Mouse (Mus musculus) kidney, postnatal 10 days (tissue): ENCODE results near the gene Zfp629.

Experiments
- DNase-seq: peaks from one replicate; pipeline ENCODE4 v3.0.0; 2021; ENCODE audit warnings: mixed read lengths

Zfp629 gene

DNA sequence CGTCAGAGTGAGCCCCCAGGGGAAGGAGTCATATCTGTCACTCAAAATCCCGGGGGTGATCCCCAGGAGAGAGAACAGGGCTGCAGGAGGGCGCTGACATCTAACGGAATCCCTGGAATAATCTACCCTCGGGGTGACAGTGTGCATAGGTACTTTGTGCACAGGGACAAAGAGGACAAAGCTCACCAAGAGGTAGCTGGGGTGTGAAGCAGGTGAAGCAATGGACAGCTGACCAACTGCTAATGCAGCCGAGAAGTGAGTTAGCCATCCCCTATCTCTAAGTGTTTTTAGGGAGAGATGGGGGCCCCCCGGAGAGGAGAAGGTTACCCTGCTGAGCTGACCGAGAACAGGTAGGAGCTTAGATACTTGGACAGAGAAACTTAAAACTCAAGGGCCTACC is 1.5 kb downstream of the Zfp629 start:
- no peak for DNase-seq

- no peak for DNase-seq
Measured at GRCm38 (mm10) chr7:127613501-127613900, 2.1 kb downstream of the Zfp629 start.

DNA sequence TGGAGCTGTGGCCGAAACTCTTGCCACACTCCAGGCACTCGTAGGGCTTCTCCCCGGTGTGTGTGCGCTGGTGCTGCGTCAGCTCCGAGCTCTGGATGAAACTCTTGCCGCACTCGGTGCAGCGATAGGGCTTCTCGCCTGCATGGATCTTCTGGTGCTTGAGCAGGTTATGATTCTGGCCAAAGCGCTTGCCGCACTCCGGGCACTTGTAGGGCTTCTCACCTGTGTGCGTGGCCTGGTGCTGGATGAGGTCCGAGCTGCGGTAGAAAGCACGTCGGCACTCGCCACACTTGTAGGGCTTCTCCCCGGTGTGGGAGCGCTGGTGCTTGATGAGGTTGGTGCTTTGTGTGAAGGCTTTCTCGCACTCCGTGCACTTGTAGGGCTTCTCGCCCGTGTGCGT is 4.0 kb downstream of the Zfp629 start:
- no peak for DNase-seq

- DNase-seq = no peak
Measured at GRCm38 (mm10) chr7:127611011-127611410, 4.6 kb downstream of the Zfp629 start.

- DNase-seq = no peak
Measured at GRCm38 (mm10) chr7:127607150-127607549, 8.4 kb downstream of the Zfp629 start.

- no peak for DNase-seq
Measured at GRCm38 (mm10) chr7:127604256-127604655, 11.3 kb downstream of the Zfp629 start.

DNA sequence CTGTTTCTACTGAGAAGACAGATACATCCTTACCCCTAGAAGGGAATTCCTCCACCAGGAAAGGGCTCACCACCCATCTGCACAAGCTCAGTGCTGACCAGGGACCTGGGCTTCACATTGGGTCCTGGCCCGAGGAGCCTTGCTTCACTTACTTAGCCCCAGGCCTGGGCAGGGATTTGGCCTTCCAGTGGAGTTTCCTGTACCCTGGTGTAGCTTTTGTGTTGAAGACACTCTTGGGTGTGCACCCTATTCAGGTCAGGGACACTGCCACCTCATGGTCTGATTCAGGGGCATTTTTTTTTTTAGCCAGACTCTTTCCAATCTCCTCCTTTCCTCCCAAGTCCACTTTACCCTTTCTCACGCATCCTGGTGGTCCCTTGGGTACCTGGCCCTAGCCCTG is 12.7 kb downstream of the Zfp629 start:
- DNase-seq = no peak

- no peak for DNase-seq
Measured at GRCm38 (mm10) chr7:127601735-127602134, 13.9 kb downstream of the Zfp629 start.

DNA sequence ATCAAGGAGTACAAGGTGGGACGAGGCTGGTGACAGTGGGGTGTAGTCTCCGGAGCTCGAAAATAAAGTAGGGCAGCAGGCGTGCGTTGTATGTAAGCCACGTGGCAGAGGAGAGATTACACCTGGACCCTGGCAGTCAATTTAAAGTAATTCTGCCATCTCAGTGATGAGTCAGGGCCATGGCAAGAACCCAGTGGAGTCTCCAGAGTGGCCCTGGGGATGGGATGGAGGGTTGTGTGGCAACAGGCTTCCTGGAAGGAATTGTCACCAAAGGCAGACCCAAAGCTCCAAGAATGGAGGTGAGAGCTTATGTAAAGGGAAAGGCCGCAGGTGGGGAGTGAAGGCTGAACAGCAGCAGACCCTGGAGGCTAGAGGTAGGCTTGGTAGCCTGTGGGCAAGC is 15.0 kb downstream of the Zfp629 start:
- no peak for DNase-seq

GRCm38 (mm10) chr7:127596747-127597146 is 18.9 kb downstream of the Zfp629 start:
- no peak for DNase-seq

GRCm38 (mm10) chr7:127592575-127592974 is 23.0 kb downstream of the Zfp629 start:
- DNase-seq = no peak

DNA sequence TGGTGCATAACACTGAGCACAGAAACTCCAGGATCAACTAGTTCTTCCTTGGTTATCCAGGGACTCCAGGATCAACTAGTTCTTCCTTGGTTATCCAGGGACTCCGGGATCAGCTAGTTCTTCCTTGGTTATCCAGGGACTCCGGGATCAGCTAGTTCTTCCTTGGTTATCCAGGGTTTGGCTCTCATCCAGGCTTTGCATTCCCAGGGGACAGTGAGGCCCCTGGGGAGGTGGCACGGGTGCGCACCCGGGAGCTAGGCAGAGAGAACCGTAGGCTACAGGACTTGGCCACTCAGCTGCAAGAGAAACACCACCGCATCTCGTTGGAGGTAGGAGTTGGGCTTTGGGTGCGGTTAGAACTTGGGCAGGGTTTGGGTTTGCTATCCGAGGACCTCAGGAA is 24.5 kb downstream of the Zfp629 start:
- no peak for DNase-seq

GRCm38 (mm10) chr7:127589637-127590036 is 26.0 kb downstream of the Zfp629 start:
- DNase-seq = no peak

DNA sequence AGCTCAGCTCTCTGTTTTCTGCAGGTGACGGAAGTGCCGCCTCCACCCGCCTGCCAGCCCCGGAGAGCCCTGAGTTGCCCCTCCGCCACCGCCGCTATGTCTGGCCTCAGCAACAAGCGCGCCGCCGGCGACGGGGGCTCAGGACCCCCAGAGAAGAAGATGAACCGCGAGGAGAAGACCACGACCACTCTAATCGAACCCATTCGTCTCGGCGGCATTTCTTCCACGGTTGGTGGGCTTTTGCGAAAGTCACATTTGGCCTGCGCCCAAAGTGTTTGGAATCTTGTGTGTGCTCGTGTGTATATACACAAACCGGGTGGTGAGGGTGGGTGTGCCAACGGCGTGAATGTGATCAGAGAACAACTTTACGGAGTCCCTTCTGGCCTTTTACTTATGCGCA is 26.7 kb downstream of the Zfp629 start:
- no peak for DNase-seq

DNA sequence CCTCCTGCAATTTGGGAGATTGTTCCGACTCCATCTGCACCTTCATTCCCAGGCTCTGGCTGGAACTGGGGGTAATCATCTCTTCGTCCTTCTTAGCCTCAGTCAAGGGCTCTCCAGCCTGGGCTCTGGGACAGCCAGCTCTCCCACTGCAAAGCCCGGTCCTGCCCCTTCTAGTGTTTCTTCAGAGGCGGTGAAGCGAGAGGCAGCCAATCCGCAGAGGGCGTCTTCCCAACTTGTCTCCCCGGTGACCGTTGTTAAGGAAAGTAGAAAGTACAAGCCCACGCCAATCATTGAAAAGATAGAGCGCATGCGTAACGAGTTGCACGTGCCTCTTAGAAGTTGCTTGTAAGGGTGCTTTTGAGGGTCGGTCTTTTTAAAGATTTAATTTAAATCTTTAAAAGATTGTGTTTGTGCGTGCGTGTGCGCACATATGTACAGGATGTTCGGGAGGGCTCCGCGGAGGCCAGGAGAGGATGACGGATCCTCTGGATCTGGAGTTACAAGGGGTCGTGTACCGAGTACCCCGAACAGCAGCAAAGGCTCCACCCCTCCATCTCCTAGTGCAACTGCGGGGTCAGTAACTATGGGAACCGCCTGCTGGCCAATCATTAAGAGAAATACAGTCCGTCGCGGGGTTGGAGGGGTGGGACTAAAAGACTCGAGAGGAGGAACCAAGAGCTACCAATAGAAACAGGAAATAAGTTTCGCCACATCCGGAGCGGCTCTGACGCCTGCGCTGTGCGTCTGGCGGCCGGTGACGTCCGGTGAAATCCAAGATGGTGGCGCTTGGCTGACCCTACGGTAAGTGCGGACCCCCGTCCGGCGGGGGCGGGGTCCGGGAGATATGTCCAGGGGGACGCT is 27.4 kb downstream of the Zfp629 start, which contains the start of the genes Ccdc189 and Rnf40:
Gene Ccdc189, minus strand, starts transcription at position 585 of the 861 bp plus-strand sequence.
Gene Rnf40, plus strand, starts transcription at position 757 of the 861 bp plus-strand sequence.
- peak; percentile 95 for DNase-seq

GRCm38 (mm10) chr7:127587196-127587595 is 28.4 kb downstream of the Zfp629 start:
- DNase-seq = no peak

- no peak for DNase-seq
Measured at GRCm38 (mm10) chr7:127586149-127586548, 29.4 kb downstream of the Zfp629 start.

- DNase-seq = no peak
Measured at GRCm38 (mm10) chr7:127585031-127585430, 30.6 kb downstream of the Zfp629 start.

- no peak for DNase-seq
Measured at GRCm38 (mm10) chr7:127583260-127583659, 32.3 kb downstream of the Zfp629 start.

GRCm38 (mm10) chr7:127574115-127574514 is 41.5 kb downstream of the Zfp629 start:
- DNase-seq = no peak

- DNase-seq = no peak
Measured at GRCm38 (mm10) chr7:127573503-127574008, 42.0 kb downstream of the Zfp629 start.

DNA sequence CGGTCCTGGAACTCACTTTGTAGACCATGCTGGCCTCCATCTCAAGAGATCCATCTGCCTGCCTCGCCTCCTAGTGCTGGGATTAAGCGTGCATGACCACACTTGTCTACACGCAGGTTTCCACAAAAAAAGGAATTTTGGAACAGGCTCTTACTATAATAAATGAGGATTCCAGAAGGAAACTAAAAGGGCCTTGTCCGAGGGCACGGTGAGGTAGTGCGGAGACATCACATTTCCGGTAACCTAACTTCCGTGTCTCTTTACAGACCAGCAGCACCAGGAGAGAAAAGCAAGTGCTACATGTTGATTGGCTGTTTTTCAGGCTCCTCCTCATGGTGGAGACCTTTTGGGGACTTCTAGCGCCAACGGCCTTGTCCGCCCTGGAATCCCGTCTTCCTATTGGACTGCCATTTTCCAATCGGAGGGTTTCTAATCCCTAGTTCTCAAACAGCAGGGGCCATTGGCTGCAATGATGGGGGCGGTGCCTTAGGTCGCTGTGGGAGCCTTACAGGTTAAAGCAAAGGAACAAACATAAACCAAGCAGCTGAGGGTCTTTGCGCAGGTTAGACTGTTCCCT is 42.6 kb downstream of the Zfp629 start, which contains the start of gene Phkg2:
Gene Phkg2, plus strand, starts transcription at position 446 of the 577 bp plus-strand sequence.
- peak; percentile 93 for DNase-seq

DNA sequence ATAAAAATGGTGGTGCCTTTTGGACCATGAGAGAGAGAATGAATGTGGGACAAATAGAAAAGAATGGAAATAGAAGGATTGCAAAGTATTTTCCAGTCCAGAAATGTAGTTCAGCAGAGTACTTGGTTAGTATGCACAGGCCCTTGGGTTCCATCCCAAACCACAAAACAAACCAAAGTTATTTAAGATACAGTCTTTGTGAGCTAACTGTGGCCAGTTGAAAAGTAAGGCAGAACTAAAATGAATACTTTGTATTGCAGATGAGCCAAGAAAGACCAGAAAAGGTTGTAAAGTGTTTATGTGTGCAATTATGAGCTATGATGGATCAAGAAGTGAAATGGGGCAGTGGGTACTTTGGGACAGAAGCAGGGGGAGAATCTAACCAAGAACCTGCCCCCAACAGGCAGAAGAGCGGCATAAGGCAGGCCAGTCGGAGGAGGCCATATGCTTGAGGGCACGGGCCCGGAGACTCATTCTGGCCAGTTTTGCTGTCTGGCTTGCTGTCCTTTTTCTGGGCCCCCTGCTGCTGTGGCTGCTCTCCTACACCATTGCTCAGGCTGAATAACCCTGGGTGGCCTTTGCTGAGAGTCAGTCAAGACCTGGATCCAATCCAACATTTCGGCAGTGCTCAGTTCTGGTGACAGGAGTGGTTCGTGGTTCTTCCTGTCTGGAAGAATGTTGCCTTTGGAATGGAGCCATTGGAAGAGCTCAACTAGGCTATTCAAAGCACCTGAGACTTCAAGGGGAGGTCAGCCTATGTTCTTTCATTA is 51.0 kb downstream of the Zfp629 start:
- peak; percentile 48 for DNase-seq
